Mouse (Mus musculus) hindbrain, embryonic 13.5 days (tissue): ENCODE data around the gene Shmt2. TPM values are rescaled to one million over a fixed set of nuclear protein-coding genes. Genes with fewer than 3 reads are reported as not detected.

ENCODE experiments used
- ATAC-seq: fragments of 200-750 bp; cut with Nextera tagmentation; 2 replicates; pipeline ENCODE4 v1.8.0; 2017; ENCODE audit warnings: moderate TSS enrichment; ENCODE audit not compliant: low FRiP score
- H3K27ac ChIP-seq: fragments of 300-500 bp; sonication (generic); 2 replicates; pipeline ENCODE4 v1.5.1; 2015; ENCODE audit warnings: inconsistent platforms, mild to moderate bottlenecking, moderate library complexity
- H3K27me3 ChIP-seq: fragments of 300-500 bp; sonication (generic); 2 replicates; pipeline ENCODE4 v1.6.1; 2015; ENCODE audit warnings: mild to moderate bottlenecking, inconsistent platforms
- H3K36me3 ChIP-seq: fragments of 300-500 bp; sonication (generic); 2 replicates; pipeline ENCODE4 v1.6.1; 2015; ENCODE audit warnings: mild to moderate bottlenecking, inconsistent platforms
- H3K4me1 ChIP-seq: fragments of 300-500 bp; sonication (generic); replicated peaks from 2 replicates; pipeline ENCODE4 v1.6.1; 2015; ENCODE audit warnings: inconsistent platforms
- H3K4me2 ChIP-seq: fragments of 300-500 bp; sonication (generic); 2 replicates; pipeline ENCODE4 v1.6.1; 2015; ENCODE audit warnings: inconsistent platforms, mild to moderate bottlenecking, moderate library complexity
- H3K4me3 ChIP-seq: fragments of 300-500 bp; sonication (generic); 2 replicates; pipeline ENCODE4 v1.5.1; 2015; ENCODE audit warnings: mild to moderate bottlenecking, inconsistent platforms
- H3K9ac ChIP-seq: fragments of 300-500 bp; sonication (generic); 2 replicates; pipeline ENCODE4 v1.6.1; 2015; ENCODE audit warnings: mild to moderate bottlenecking, inconsistent platforms
- H3K9me3 ChIP-seq: fragments of 300-500 bp; sonication (generic); 2 replicates; pipeline ENCODE4 v1.6.1; 2016; ENCODE audit warnings: inconsistent platforms
- WGBS: fragments of 180-500 bp; shearing (Covaris S2); methylation state at CpG from one replicate; pipeline ENCODE4 v1.1.7; 2015; 5-methylcytosine and 5-hydroxymethylcytosine counted together
- polyA plus RNA-seq: library from polyadenylated mRNA; unstranded; fragments of >200 nt; fragmentation: Nextera tagmentation; extraction: Ambion mirVana; gene quantifications from 2 replicates; pipeline ENCODE4 v1.2.1, GENCODE M21; 2015

The Shmt2 gene
- polyA plus RNA-seq, 1 experiment from 2014 or later = 57.5 TPM

DNA sequence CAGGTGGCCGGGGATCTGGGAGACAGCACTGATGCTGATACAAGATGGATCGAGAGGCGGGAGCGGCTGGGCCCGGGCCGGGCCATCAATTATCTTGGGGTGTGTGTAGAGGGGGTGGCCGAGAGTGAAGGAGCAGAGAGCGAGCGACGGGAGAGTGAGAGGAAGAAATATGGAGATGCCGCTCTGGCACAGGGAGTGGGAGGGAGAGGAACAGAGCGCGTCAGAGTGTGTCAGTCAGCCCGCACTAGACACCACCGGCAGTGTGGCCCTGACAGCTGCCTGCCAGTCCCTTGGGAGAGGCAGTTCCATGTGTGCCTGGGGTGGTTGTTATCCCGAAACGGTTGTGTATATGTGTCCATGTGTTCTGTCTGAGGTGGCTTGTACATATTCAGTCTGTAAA is 5.2 kb upstream of the Shmt2 start:
- Histone ChIP-seq H3K4me3 (peak overlapping the region; percentile 61), H3K27me3 (peaks cover 75% of the 10 kb centered on the region), H3K4me1 (peaks cover 92% of the 10 kb centered on the region), H3K9ac (peak overlapping the region; percentile 87), H3K27ac (peak overlapping the region; percentile 91), H3K36me3 (peaks cover 5% of the 10 kb centered on the region; the same call in 1 of the 2 replicates), H3K9me3 (no peaks in the 10 kb centered on the region), H3K4me2 (peak overlapping the region; percentile 86)
- 4% methylated on average over 17 of the region's 17 CpGs for WGBS
- peak; percentile 24 for ATAC-seq

- Histone ChIP-seq H3K4me2 (peak overlapping the region; percentile 86), H3K36me3 (peaks cover 5% of the 10 kb centered on the region; the same call in 1 of the 2 replicates), H3K27me3 (peaks cover 69% of the 10 kb centered on the region), H3K9me3 (no peaks in the 10 kb centered on the region), H3K4me1 (peaks cover 88% of the 10 kb centered on the region), H3K4me3 (peak overlapping the region; percentile 61), H3K9ac (peak overlapping the region; percentile 87), H3K27ac (peak overlapping the region; percentile 91)
- no peak for ATAC-seq
- under 1% methylated on average over 26 of the region's 26 CpGs for WGBS
These were observed 4.4 kb upstream of the Shmt2 start for GRCm38 (mm10) chr10:127526681-127527080.

DNA sequence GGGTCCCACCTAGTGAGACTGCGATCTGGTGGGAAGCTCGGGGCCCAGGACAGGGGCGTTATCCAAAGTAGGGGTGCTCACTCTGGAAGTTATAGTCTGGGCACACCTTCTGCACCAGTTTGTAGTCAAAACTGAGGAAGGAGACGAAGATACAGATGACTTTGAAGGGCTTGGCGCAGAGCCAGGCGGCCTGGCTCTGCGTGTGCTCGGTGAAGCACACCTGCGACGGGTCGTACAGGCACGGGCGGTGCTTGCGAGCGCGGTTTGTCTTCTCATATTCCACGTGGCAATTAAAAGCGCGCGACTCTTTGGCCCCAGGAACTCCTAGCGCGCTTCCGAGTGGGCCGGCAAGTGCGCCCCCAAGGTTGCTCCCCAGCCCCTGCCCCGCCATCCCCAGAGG is 3.8 kb upstream of the Shmt2 start:
- H3K27ac ChIP-seq = peak overlapping the region; percentile 91
- ATAC-seq = no peak
- H3K4me1 ChIP-seq = peaks cover 88% of the 10 kb centered on the region
- no peaks in the 10 kb centered on the region for H3K9me3 ChIP-seq
- peaks cover 66% of the 10 kb centered on the region for H3K27me3 ChIP-seq
- H3K4me2 ChIP-seq = peak overlapping the region; percentile 86
- H3K4me3 ChIP-seq = peak overlapping the region; percentile 61
- peak overlapping the region; percentile 87 for H3K9ac ChIP-seq
- WGBS = 4% methylated on average over 26 of the region's 26 CpGs
- peaks cover 5% of the 10 kb centered on the region; the same call in 1 of the 2 replicates for H3K36me3 ChIP-seq

- peaks cover 63% of the 10 kb centered on the region for H3K27me3 ChIP-seq
- peaks cover 11% of the 10 kb centered on the region for H3K36me3 ChIP-seq
- ATAC-seq = 0 out of 2 replicates have a peak, but pooled peaks have one; percentile 3
- no peaks in the 10 kb centered on the region for H3K9me3 ChIP-seq
- H3K4me1 ChIP-seq = peaks cover 88% of the 10 kb centered on the region
- WGBS = 2% methylated on average over 21 of the region's 23 CpGs
- H3K4me2 ChIP-seq = peak overlapping the region; percentile 86
- H3K4me3 ChIP-seq = 0 out of 2 replicates have a peak overlapping the region, but pooled peaks have one; percentile 11
- H3K9ac ChIP-seq = peak overlapping the region; percentile 87
- peak overlapping the region; percentile 91 for H3K27ac ChIP-seq
These were observed 2.5 kb upstream of the Shmt2 start for GRCm38 (mm10) chr10:127524646-127525255.

GRCm38 (mm10) chr10:127521611-127522080 is 598 bp downstream of the Shmt2 start:
- peak overlapping the region; percentile 76 for H3K4me2 ChIP-seq
- peak overlapping the region; percentile 9; the same call in 1 of the 2 replicates for H3K27ac ChIP-seq
- peak overlapping the region; percentile 50 for H3K4me3 ChIP-seq
- H3K36me3 ChIP-seq = peaks cover 29% of the 10 kb centered on the region
- no peaks in the 10 kb centered on the region for H3K9me3 ChIP-seq
- ATAC-seq = 0 out of 2 replicates have a peak, but pooled peaks have one; percentile 0
- H3K4me1 ChIP-seq = peaks cover 73% of the 10 kb centered on the region
- H3K27me3 ChIP-seq = peaks cover 57% of the 10 kb centered on the region
- H3K9ac ChIP-seq = peak overlapping the region; percentile 70
- WGBS = 13% methylated on average over 12 of the region's 12 CpGs

DNA sequence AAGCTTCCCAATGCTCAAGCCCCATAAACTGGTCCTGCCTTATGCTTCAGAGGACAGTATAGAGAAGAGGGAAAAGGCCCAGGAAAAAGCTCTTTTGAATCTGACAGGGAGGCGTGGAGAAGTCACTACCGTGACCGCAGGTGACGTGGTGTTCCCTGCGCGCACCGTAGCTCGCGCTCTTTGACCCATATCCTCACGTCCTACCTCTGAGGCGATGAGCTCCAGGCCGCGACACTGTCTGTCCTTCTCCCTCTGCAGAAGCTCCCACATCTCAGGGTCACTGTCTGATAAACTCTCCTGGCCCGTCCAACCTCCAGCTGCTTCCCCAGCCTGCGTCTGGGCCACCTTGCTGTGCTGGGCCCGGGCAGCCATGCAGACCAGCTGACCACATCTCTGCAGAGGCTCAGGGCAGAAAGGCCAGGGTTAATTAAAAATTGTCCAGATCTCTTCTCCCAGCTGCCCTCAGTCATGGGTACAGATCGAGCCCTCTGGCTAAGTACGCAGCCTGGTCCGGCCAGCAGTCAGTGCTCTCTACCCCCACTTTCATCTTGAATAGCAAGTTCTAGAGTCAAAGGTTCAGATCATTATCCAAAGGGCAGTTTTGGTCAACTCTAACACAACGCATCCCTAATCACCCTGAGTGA is 1.4 kb downstream of the Shmt2 start:
- ATAC-seq = no peak
- 77% methylated on average over 20 of the region's 20 CpGs for WGBS
- Histone ChIP-seq H3K4me3 (0 out of 2 replicates have a peak overlapping the region, but pooled peaks have one; percentile 0), H3K4me2 (peak overlapping the region; percentile 76), H3K27ac (no peak overlapping the region), H3K36me3 (peaks cover 24% of the 10 kb centered on the region), H3K4me1 (peaks cover 73% of the 10 kb centered on the region), H3K27me3 (peaks cover 52% of the 10 kb centered on the region), H3K9ac (peak overlapping the region; percentile 35; the same call in 1 of the 2 replicates), H3K9me3 (no peaks in the 10 kb centered on the region)

DNA sequence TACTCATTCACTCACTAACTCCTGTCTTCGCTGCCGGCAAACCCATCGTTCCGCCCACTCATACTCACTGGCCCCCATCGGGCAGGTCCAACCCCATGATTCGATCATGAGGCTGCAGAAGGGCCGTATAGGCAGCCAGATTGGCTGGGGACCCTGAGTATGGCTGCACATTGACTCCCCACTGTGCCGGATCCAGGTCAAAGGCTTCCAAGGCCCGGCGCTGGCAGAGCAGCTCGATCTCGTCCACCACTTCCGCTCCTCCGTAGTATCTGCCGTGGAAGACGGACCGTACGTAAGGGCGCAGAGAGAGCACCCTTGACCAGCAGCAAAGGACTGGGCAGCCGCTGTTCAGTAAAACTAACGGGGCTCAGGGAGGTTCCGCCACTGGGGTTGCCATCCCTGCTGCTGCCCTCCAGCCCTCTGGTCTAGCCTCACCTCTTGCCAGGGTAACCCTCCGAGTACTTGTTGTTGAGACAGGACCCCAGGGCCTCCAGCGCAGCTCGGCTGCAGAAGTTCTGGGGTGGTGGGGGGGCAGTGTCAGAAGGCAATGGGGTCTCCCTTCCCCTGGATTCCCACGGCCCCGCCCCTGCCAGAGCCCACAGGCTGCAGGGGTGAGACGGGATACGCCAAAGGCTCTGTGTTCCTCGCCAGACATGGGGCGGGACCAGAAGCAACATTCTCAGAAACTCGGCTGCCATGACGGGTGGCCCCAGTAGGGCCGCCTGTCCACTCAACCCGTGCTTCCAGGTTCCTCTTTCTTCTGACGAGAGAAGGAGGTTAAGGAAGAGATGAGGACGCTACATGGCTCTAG is 2.1 kb downstream of the Shmt2 start:
- Histone ChIP-seq H3K27ac (no peak overlapping the region), H3K27me3 (peaks cover 52% of the 10 kb centered on the region), H3K4me1 (peaks cover 73% of the 10 kb centered on the region), H3K9me3 (no peaks in the 10 kb centered on the region), H3K4me2 (no peak overlapping the region), H3K36me3 (peaks cover 24% of the 10 kb centered on the region), H3K4me3 (no peak overlapping the region), H3K9ac (peak overlapping the region; percentile 35; the same call in 1 of the 2 replicates)
- WGBS = 91% methylated on average over 37 of the region's 37 CpGs
- no peak for ATAC-seq

- peaks cover 24% of the 10 kb centered on the region for H3K36me3 ChIP-seq
- no peak overlapping the region for H3K27ac ChIP-seq
- WGBS = 91% methylated on average over 26 of the region's 26 CpGs
- H3K9me3 ChIP-seq = no peaks in the 10 kb centered on the region
- H3K9ac ChIP-seq = no peak overlapping the region
- H3K4me3 ChIP-seq = no peak overlapping the region
- no peak for ATAC-seq
- peaks cover 73% of the 10 kb centered on the region for H3K4me1 ChIP-seq
- H3K27me3 ChIP-seq = peaks cover 52% of the 10 kb centered on the region
- H3K4me2 ChIP-seq = no peak overlapping the region
These were observed 3.1 kb downstream of the Shmt2 start for GRCm38 (mm10) chr10:127519041-127519701.

DNA sequence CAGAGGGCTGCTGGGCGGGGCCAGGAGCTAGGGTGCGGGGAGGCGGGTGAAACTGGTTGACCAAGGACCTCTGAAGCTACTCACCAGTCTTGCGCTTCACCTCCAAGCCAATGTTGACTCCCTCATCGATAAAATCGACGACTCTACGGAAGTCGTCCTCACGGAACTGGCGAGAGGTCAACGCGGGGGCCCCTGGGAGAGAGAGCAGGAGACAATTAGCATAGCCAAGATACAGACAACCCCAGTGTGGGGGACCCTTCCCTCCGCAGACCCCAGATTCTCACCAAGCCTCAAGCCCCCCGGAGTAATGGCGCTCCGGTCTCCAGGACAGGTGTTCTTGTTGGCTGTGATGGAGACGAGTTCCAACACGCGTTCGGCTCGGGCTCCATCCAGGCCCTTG is 4.3 kb downstream of the Shmt2 start:
- WGBS = 94% methylated on average over 22 of the region's 22 CpGs

DNA sequence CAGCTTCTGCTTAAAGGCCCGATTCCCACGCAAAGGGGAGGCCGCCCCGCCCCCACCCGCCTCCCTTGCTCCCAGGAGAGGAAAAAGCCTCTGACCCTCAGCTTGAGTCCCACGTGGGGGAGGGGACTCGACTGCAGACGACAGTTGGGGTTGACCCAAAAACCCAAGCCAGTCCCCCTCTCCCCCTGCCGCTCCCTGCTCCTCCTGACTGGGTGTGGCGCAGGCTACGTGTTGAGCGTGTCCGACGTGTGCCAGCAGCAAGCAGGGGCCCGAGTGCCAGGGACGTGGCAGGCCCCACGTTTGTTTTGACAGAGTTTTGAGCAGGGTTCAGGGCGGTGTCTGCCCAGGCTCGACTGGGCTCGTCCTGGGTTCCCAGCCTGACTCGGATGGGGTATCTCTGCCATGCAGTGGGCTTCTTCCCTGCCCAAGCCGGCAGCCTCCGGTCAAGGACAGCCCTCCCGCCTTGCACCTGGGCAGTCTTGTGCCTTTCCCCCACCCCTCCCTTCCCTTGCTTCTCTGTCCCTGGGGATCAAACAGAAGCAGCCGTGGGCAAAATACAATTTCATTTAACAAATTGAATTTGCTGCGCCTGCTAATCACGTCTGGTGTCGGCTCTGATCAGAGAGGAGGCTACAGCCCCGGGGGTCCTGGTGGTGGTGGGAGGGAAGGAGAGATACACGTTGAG is 5.5 kb downstream of the Shmt2 start:
- Histone ChIP-seq H3K27ac (peak overlapping the region; percentile 35), H3K36me3 (peaks cover 24% of the 10 kb centered on the region), H3K9me3 (no peaks in the 10 kb centered on the region), H3K27me3 (peaks cover 51% of the 10 kb centered on the region), H3K4me1 (peaks cover 85% of the 10 kb centered on the region), H3K4me3 (no peak overlapping the region), H3K9ac (peak overlapping the region; percentile 35; the same call in 1 of the 2 replicates), H3K4me2 (peak overlapping the region; percentile 36; the same call in 1 of the 2 replicates)
- ATAC-seq = no peak
- WGBS = 4% methylated on average over 28 of the region's 30 CpGs

More for the DNA sequence above, 4.3 kb downstream of the Shmt2 start:
- no peaks in the 10 kb centered on the region for H3K9me3 ChIP-seq
- H3K4me3 ChIP-seq = no peak overlapping the region
- no peak for ATAC-seq
- H3K4me2 ChIP-seq = no peak overlapping the region
- H3K27me3 ChIP-seq = peaks cover 51% of the 10 kb centered on the region
- peaks cover 24% of the 10 kb centered on the region for H3K36me3 ChIP-seq
- H3K27ac ChIP-seq = peak overlapping the region; percentile 35; the same call in 1 of the 2 replicates
- H3K4me1 ChIP-seq = peaks cover 80% of the 10 kb centered on the region
- H3K9ac ChIP-seq = no peak overlapping the region

GRCm38 (mm10) chr10:127515983-127516459 is 6.2 kb downstream of the Shmt2 start:
- WGBS = 15% methylated on average over 8 of the region's 8 CpGs
- Histone ChIP-seq H3K9me3 (no peaks in the 10 kb centered on the region), H3K4me2 (peak overlapping the region; percentile 36; the same call in 1 of the 2 replicates), H3K9ac (peak overlapping the region; percentile 35; the same call in 1 of the 2 replicates), H3K4me1 (peaks cover 84% of the 10 kb centered on the region), H3K27me3 (peaks cover 47% of the 10 kb centered on the region), H3K27ac (no peak overlapping the region), H3K36me3 (peaks cover 24% of the 10 kb centered on the region), H3K4me3 (no peak overlapping the region)
- no peak for ATAC-seq
